Mouse (Mus musculus) myocyte (in vitro differentiated cells): Measurements from ENCODE around the gene Crtac1.

Source experiments
- CEBPB ChIP-seq: IDR thresholded peaks from 2 replicates; pipeline ENCODE4 v1.6.1; 2011; ENCODE audit warnings: mild to moderate bottlenecking, moderate library complexity; ENCODE audit not compliant: poor library complexity, insufficient read depth, severe bottlenecking
- MYOD1 ChIP-seq, 3 experiments: IDR thresholded peaks; one replicate each; pipeline ENCODE4 v1.6.1; 2011; ENCODE audit warnings: control low read depth in 2 of 3, low read depth in 2 of 3, mild to moderate bottlenecking in 2 of 3, moderate library complexity in 1 of 3; ENCODE audit not compliant: insufficient read length in 2 of 3, control insufficient read depth in 1 of 3
- POLR2A ChIP-seq: IDR thresholded peaks from one replicate; pipeline ENCODE4 v1.6.1; 2011; ENCODE audit warnings: low read depth, mild to moderate bottlenecking, control low read depth, moderate library complexity; ENCODE audit not compliant: insufficient read length
- POLR2AphosphoS2 ChIP-seq: IDR thresholded peaks from one replicate; pipeline ENCODE4 v1.6.1; 2011; ENCODE audit warnings: low read depth, control low read depth; ENCODE audit not compliant: insufficient read length

DNA sequence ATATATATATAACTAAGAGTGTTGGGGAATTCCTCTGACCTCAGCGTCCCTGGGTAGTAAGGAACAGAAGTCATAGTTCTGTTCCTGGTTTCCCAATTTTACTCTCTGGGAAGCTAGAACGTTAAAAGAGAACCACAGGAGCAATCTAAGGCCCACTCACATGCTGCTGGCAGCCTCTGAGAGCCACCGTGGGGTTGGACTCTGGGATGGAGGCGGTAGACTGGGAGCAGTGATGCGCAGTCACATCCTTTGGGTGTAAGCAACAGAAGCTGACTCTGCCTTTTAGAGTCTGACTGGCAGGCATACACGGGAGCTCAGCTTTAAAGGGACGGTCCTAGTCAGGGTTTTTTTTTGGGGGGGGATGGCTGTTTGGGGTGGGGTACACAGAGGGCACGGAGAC is 39.5 kb downstream of the Crtac1 start:
- TF ChIP-seq POLR2AphosphoS2 (no peak), CEBPB (no peak), POLR2A (no peak), MYOD1 (IDR thresholded peaks at IDR 0.05; ENCODE audit: control insufficient read depth in 1 of 3, insufficient read length in 2 of 3, low read depth in 2 of 3) (no peak)
